Mouse (Mus musculus) lung, embryonic 14.5 days (tissue): ENCODE data around the gene Crhr2. TPM values are rescaled to one million over a fixed set of nuclear protein-coding genes. Genes with fewer than 3 reads are reported as not detected.

ENCODE experiments used
- ATAC-seq: fragments of 200-750 bp; cut with Nextera tagmentation; 2 replicates; pipeline ENCODE4 v1.8.0; 2017; ENCODE audit warnings: mild to moderate bottlenecking, moderate TSS enrichment, moderate library complexity; ENCODE audit not compliant: insufficient read depth
- DNase-seq: peaks from one replicate; pipeline ENCODE4 v3.0.0-alpha.2; 2015
- H3K27ac ChIP-seq: fragments of 300-500 bp; sonication (generic); 2 replicates; pipeline ENCODE4 v1.5.1; 2014; ENCODE audit warnings: low read depth, mild to moderate bottlenecking, moderate library complexity
- H3K27me3 ChIP-seq: fragments of 300-500 bp; sonication (generic); 2 replicates; pipeline ENCODE4 v1.6.1; 2014; ENCODE audit warnings: low read length, control low read depth; ENCODE audit not compliant: insufficient read depth
- H3K36me3 ChIP-seq: fragments of 300-500 bp; sonication (generic); 2 replicates; pipeline ENCODE4 v1.6.1; 2014; ENCODE audit warnings: control low read depth; ENCODE audit not compliant: insufficient read depth
- H3K4me1 ChIP-seq: fragments of 300-500 bp; sonication (generic); 2 replicates; pipeline ENCODE4 v1.6.1; 2014; ENCODE audit warnings: antibody characterized with exemption, control low read depth; ENCODE audit not compliant: insufficient read depth
- H3K4me2 ChIP-seq: fragments of 300-500 bp; sonication (generic); 2 replicates; pipeline ENCODE4 v1.6.1; 2014; ENCODE audit warnings: mild to moderate bottlenecking
- H3K4me3 ChIP-seq: fragments of 300-500 bp; sonication (generic); 2 replicates; pipeline ENCODE4 v1.5.1; 2014; ENCODE audit warnings: low read depth, low read length
- H3K9ac ChIP-seq: fragments of 300-500 bp; sonication (generic); 2 replicates; pipeline ENCODE4 v1.6.1; 2014
- H3K9me3 ChIP-seq: fragments of 300-500 bp; sonication (generic); 2 replicates; pipeline ENCODE4 v1.6.1; 2016; ENCODE audit warnings: low read depth, low read length, control low read depth
- CTCF ChIP-seq: IDR thresholded peaks from 2 replicates; pipeline ENCODE4 v1.5.1; 2016; ENCODE audit warnings: antibody characterized with exemption, low read depth
- WGBS: fragments of 180-500 bp; shearing (Covaris S2); extraction: QIAGEN DNeasy Blood & Tissue Kit; methylation state at CpG from one replicate; pipeline ENCODE4 v1.1.7; 2014; 5-methylcytosine and 5-hydroxymethylcytosine counted together
- polyA plus RNA-seq: library from polyadenylated mRNA; unstranded; fragments of >200 nt; fragmentation: Nextera tagmentation; extraction: Ambion mirVana; gene quantifications from 2 replicates; pipeline ENCODE4 v1.2.1, GENCODE M21; 2014

Gene Crhr2
- polyA plus RNA-seq, 1 experiment from 2014 or later: not detected

- H3K9ac ChIP-seq: no peak overlapping the region
- no peaks in the 10 kb centered on the region for H3K27me3 ChIP-seq
- TF ChIP-seq CTCF: no peak
- no peak overlapping the region for H3K27ac ChIP-seq
- no peak for DNase-seq
- H3K4me3 ChIP-seq: no peak overlapping the region
- H3K4me2 ChIP-seq: no peak overlapping the region
- WGBS: 87% methylated on average over 7 of the region's 7 CpGs
- H3K4me1 ChIP-seq: no peaks in the 10 kb centered on the region
- ATAC-seq: no peak
- peaks cover 88% of the 10 kb centered on the region for H3K36me3 ChIP-seq
- H3K9me3 ChIP-seq: no peaks in the 10 kb centered on the region
These were observed 68.4 kb downstream of the Crhr2 start for GRCm38 (mm10) chr6:55064477-55064827.

- no peaks in the 10 kb centered on the region for H3K9me3 ChIP-seq
- H3K36me3 ChIP-seq: peaks cover 88% of the 10 kb centered on the region
- H3K4me3 ChIP-seq: no peak overlapping the region
- 83% methylated on average over 9 of the region's 9 CpGs for WGBS
- no peak for TF ChIP-seq CTCF
- ATAC-seq (no peak), DNase-seq (no peak)
- no peaks in the 10 kb centered on the region for H3K27me3 ChIP-seq
- no peak overlapping the region for H3K9ac ChIP-seq
- no peak overlapping the region for H3K4me2 ChIP-seq
- H3K4me1 ChIP-seq: no peaks in the 10 kb centered on the region
- H3K27ac ChIP-seq: no peak overlapping the region
These were observed 68.9 kb downstream of the Crhr2 start for GRCm38 (mm10) chr6:55063793-55064476.

- H3K4me2 ChIP-seq: no peak overlapping the region
- H3K4me1 ChIP-seq: no peaks in the 10 kb centered on the region
- H3K9ac ChIP-seq: no peak overlapping the region
- ATAC-seq: no peak
- DNase-seq: no peak
- no peak overlapping the region for H3K4me3 ChIP-seq
- no peak overlapping the region for H3K27ac ChIP-seq
- H3K9me3 ChIP-seq: no peaks in the 10 kb centered on the region
- TF ChIP-seq CTCF: no peak
- H3K27me3 ChIP-seq: no peaks in the 10 kb centered on the region
- peaks cover 83% of the 10 kb centered on the region for H3K36me3 ChIP-seq
- WGBS: 88% methylated on average over 5 of the region's 5 CpGs
These were observed 70.6 kb downstream of the Crhr2 start for GRCm38 (mm10) chr6:55062200-55062599.

GRCm38 (mm10) chr6:55061328-55061727, 71.5 kb downstream of the Crhr2 start:
- H3K9ac ChIP-seq: no peak overlapping the region
- 88% methylated on average over 11 of the region's 11 CpGs for WGBS
- no peak overlapping the region for H3K4me3 ChIP-seq
- no peak overlapping the region for H3K4me2 ChIP-seq
- no peaks in the 10 kb centered on the region for H3K4me1 ChIP-seq
- peaks cover 83% of the 10 kb centered on the region for H3K36me3 ChIP-seq
- no peak for ATAC-seq
- no peak overlapping the region for H3K27ac ChIP-seq
- H3K27me3 ChIP-seq: no peaks in the 10 kb centered on the region
- DNase-seq: no peak
- H3K9me3 ChIP-seq: no peaks in the 10 kb centered on the region
- no peak for TF ChIP-seq CTCF

GRCm38 (mm10) chr6:55060241-55060825, 72.5 kb downstream of the Crhr2 start:
- no peak for DNase-seq

GRCm38 (mm10) chr6:55057427-55057826, 75.4 kb downstream of the Crhr2 start:
- no peak for DNase-seq
- 92% methylated on average over 3 of the region's 3 CpGs for WGBS
- no peak for ATAC-seq
- no peak overlapping the region for H3K9ac ChIP-seq
- no peak overlapping the region for H3K4me3 ChIP-seq
- TF ChIP-seq CTCF: no peak
- peaks cover 84% of the 10 kb centered on the region for H3K36me3 ChIP-seq
- no peaks in the 10 kb centered on the region for H3K9me3 ChIP-seq
- no peaks in the 10 kb centered on the region for H3K27me3 ChIP-seq
- H3K4me1 ChIP-seq: no peaks in the 10 kb centered on the region
- H3K27ac ChIP-seq: no peak overlapping the region
- no peak overlapping the region for H3K4me2 ChIP-seq

More at GRCm38 (mm10) chr6:55060241-55060825, 72.5 kb downstream of the Crhr2 start:
- H3K4me2 ChIP-seq: no peak overlapping the region
- H3K36me3 ChIP-seq: peaks cover 83% of the 10 kb centered on the region
- no peak for TF ChIP-seq CTCF
- H3K4me1 ChIP-seq: no peaks in the 10 kb centered on the region
- 85% methylated on average over 7 of the region's 7 CpGs for WGBS
- H3K9me3 ChIP-seq: no peaks in the 10 kb centered on the region
- no peak overlapping the region for H3K9ac ChIP-seq
- no peak for ATAC-seq
- no peak overlapping the region for H3K27ac ChIP-seq
- no peaks in the 10 kb centered on the region for H3K27me3 ChIP-seq
- no peak overlapping the region for H3K4me3 ChIP-seq

GRCm38 (mm10) chr6:55054491-55054890, 78.3 kb downstream of the Crhr2 start:
- DNase-seq (no peak), ATAC-seq (no peak)
- Histone ChIP-seq H3K36me3 (peaks cover 87% of the 10 kb centered on the region), H3K4me2 (no peak overlapping the region), H3K27me3 (no peaks in the 10 kb centered on the region), H3K9ac (no peak overlapping the region), H3K27ac (no peak overlapping the region), H3K4me1 (no peaks in the 10 kb centered on the region), H3K4me3 (no peak overlapping the region), H3K9me3 (no peaks in the 10 kb centered on the region)
- TF ChIP-seq CTCF: no peak
- WGBS: 90% methylated on average over 4 of the region's 4 CpGs
